Mouse (Mus musculus): ENCODE measurements at regions not wholly inside any gene's neighbourhood (a gene's known extent, or its start where the extent isn't known, plus 50 kb on each side); places are given as distances from the start of the nearest gene placed in this dataset.

GRCm38 (mm10) chr5:100224773-100225363 lies 65.3 kb upstream of the Tmem150c start:
- Histone ChIP-seq H3K9ac (replicated peaks; ENCODE audit: low read depth, low read length) (no peak overlapping the region), H3K4me3 (ENCODE audit: low read depth, low read length) (no peak overlapping the region), H3K4me1 (ENCODE audit: control insufficient read depth, insufficient read depth, low read length) (no peaks in the 10 kb centered on the region), H3K4me2 (replicated peaks; ENCODE audit: low read depth, low read length) (no peak overlapping the region), H3K36me3 (ENCODE audit: control insufficient read depth, insufficient read depth, low read length) (no peaks in the 10 kb centered on the region), H3K9me3 (ENCODE audit: control insufficient read depth, low read depth, low read length) (no peaks in the 10 kb centered on the region), H3K27ac (ENCODE audit: low read length) (no peak overlapping the region), H3K27me3 (ENCODE audit: control insufficient read depth, insufficient read depth, low read length) (no peaks in the 10 kb centered on the region)
- 81% methylated on average over 10 of the region's 10 CpGs for WGBS
- no peak for ATAC-seq (ENCODE audit: insufficient number of reproducible peaks, insufficient read depth, low FRiP score, low read depth)

- no peak overlapping the region for H3K4me2 ChIP-seq (replicated peaks; ENCODE audit: low read depth, low read length)
- H3K36me3 ChIP-seq (ENCODE audit: control insufficient read depth, insufficient read depth, low read length), result no peaks in the 10 kb centered on the region
- 57% methylated on average over 10 of the region's 10 CpGs for WGBS
- no peaks in the 10 kb centered on the region for H3K27me3 ChIP-seq (ENCODE audit: control insufficient read depth, insufficient read depth, low read length)
- H3K4me1 ChIP-seq (ENCODE audit: control insufficient read depth, insufficient read depth, low read length), result no peaks in the 10 kb centered on the region
- H3K9me3 ChIP-seq (ENCODE audit: control insufficient read depth, low read depth, low read length), result no peaks in the 10 kb centered on the region
- no peak overlapping the region for H3K27ac ChIP-seq (ENCODE audit: low read length)
- H3K9ac ChIP-seq (replicated peaks; ENCODE audit: low read depth, low read length), result no peak overlapping the region
- no peak for ATAC-seq (ENCODE audit: insufficient number of reproducible peaks, insufficient read depth, low FRiP score, low read depth)
- H3K4me3 ChIP-seq (ENCODE audit: low read depth, low read length), result no peak overlapping the region
These were observed 61.5 kb upstream of the Tmem150c start for GRCm38 (mm10) chr5:100221005-100221583.

DNA sequence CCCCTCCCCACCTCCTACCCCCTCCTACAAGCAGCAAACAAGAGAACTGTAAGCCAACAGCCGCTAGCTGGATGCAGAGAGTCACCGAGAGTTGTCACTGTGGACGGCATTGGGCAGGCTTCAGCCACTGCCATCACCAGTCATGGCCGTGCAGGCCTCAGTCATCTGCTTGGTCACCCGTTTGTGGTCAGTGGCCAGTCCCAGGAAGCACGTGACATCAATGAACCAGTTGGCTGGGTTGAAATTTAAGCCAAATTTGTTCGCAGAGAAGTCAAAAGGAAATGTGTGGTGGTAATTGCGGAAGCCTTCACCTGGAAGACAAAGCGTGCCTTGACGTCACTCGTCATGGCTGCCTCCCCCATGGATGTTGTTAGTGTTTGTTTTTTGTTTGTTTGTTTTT lies 60.7 kb upstream of the Tmem150c start:
- Histone ChIP-seq H3K9ac (replicated peaks; ENCODE audit: low read depth, low read length) (no peak overlapping the region), H3K36me3 (ENCODE audit: control insufficient read depth, insufficient read depth, low read length) (no peaks in the 10 kb centered on the region), H3K9me3 (ENCODE audit: control insufficient read depth, low read depth, low read length) (no peaks in the 10 kb centered on the region), H3K4me1 (ENCODE audit: control insufficient read depth, insufficient read depth, low read length) (no peaks in the 10 kb centered on the region), H3K4me2 (replicated peaks; ENCODE audit: low read depth, low read length) (no peak overlapping the region), H3K27ac (ENCODE audit: low read length) (no peak overlapping the region), H3K27me3 (ENCODE audit: control insufficient read depth, insufficient read depth, low read length) (no peaks in the 10 kb centered on the region), H3K4me3 (ENCODE audit: low read depth, low read length) (no peak overlapping the region)
- ATAC-seq (ENCODE audit: insufficient number of reproducible peaks, insufficient read depth, low FRiP score, low read depth), result no peak
- WGBS, result 82% methylated on average over 11 of the region's 11 CpGs

- no peak overlapping the region for H3K9ac ChIP-seq (replicated peaks; ENCODE audit: low read depth, low read length)
- H3K27ac ChIP-seq (ENCODE audit: low read length), result no peak overlapping the region
- no peaks in the 10 kb centered on the region for H3K36me3 ChIP-seq (ENCODE audit: control insufficient read depth, insufficient read depth, low read length)
- no peak overlapping the region for H3K4me2 ChIP-seq (replicated peaks; ENCODE audit: low read depth, low read length)
- WGBS, result 87% methylated on average over 3 of the region's 3 CpGs
- no peak overlapping the region for H3K4me3 ChIP-seq (ENCODE audit: low read depth, low read length)
- H3K9me3 ChIP-seq (ENCODE audit: control insufficient read depth, low read depth, low read length), result no peaks in the 10 kb centered on the region
- H3K4me1 ChIP-seq (ENCODE audit: control insufficient read depth, insufficient read depth, low read length), result no peaks in the 10 kb centered on the region
- ATAC-seq (ENCODE audit: insufficient number of reproducible peaks, insufficient read depth, low FRiP score, low read depth), result no peak
- H3K27me3 ChIP-seq (ENCODE audit: control insufficient read depth, insufficient read depth, low read length), result no peaks in the 10 kb centered on the region
These were observed 58.7 kb upstream of the Tmem150c start for GRCm38 (mm10) chr5:100218256-100218851.

- Histone ChIP-seq H3K4me2 (replicated peaks; ENCODE audit: low read depth, low read length) (no peak overlapping the region), H3K4me1 (ENCODE audit: control insufficient read depth, insufficient read depth, low read length) (no peaks in the 10 kb centered on the region), H3K27me3 (ENCODE audit: control insufficient read depth, insufficient read depth, low read length) (no peaks in the 10 kb centered on the region), H3K27ac (ENCODE audit: low read length) (no peak overlapping the region), H3K9ac (replicated peaks; ENCODE audit: low read depth, low read length) (no peak overlapping the region), H3K9me3 (ENCODE audit: control insufficient read depth, low read depth, low read length) (no peaks in the 10 kb centered on the region), H3K36me3 (ENCODE audit: control insufficient read depth, insufficient read depth, low read length) (no peaks in the 10 kb centered on the region), H3K4me3 (ENCODE audit: low read depth, low read length) (no peak overlapping the region)
- WGBS, result 43% methylated on average over 17 of the region's 17 CpGs
- no peak for ATAC-seq (ENCODE audit: insufficient number of reproducible peaks, insufficient read depth, low FRiP score, low read depth)
These were observed 57.8 kb upstream of the Tmem150c start for GRCm38 (mm10) chr5:100217178-100218035.

GRCm38 (mm10) chr5:100213901-100214300 lies 54.3 kb upstream of the Tmem150c start:
- H3K27me3 ChIP-seq (ENCODE audit: control insufficient read depth, insufficient read depth, low read length), result no peaks in the 10 kb centered on the region
- no peaks in the 10 kb centered on the region for H3K9me3 ChIP-seq (ENCODE audit: control insufficient read depth, low read depth, low read length)
- WGBS, result 58% methylated on average over 8 of the region's 8 CpGs
- H3K27ac ChIP-seq (ENCODE audit: low read length), result no peak overlapping the region
- H3K4me2 ChIP-seq (replicated peaks; ENCODE audit: low read depth, low read length), result no peak overlapping the region
- no peak for ATAC-seq (ENCODE audit: insufficient number of reproducible peaks, insufficient read depth, low FRiP score, low read depth)
- no peak overlapping the region for H3K4me3 ChIP-seq (ENCODE audit: low read depth, low read length)
- 0 out of 2 replicates have a peak, but pooled peaks cover 3% of the 10 kb centered on the region for H3K4me1 ChIP-seq (ENCODE audit: control insufficient read depth, insufficient read depth, low read length)
- no peak overlapping the region for H3K9ac ChIP-seq (replicated peaks; ENCODE audit: low read depth, low read length)
- H3K36me3 ChIP-seq (ENCODE audit: control insufficient read depth, insufficient read depth, low read length), result no peaks in the 10 kb centered on the region

DNA sequence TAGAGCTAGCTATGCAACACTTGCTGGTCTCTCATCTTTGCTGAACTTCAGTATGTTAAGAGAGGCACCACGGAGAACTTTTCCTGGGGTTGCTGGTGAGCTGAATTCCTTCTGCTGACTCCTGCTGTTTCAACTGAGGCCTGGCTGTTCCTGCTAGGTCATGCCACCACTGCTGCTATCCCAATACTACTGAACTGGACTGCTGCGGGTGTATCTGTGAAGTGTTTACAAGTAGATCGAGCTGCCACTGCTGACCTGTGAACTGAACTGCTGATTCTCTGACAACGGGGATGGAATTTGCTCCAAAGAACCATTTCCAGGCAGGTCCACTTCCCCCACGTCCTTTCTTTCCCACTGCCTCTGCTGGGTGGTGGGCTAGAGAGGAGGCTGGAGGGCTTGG lies 51.1 kb upstream of the Tmem150c start:
- WGBS, result 52% methylated on average over 5 of the region's 5 CpGs
- Histone ChIP-seq H3K4me1 (ENCODE audit: control insufficient read depth, insufficient read depth, low read length) (0 out of 2 replicates have a peak, but pooled peaks cover 3% of the 10 kb centered on the region), H3K4me3 (ENCODE audit: low read depth, low read length) (no peak overlapping the region), H3K27ac (ENCODE audit: low read length) (no peak overlapping the region), H3K9me3 (ENCODE audit: control insufficient read depth, low read depth, low read length) (no peaks in the 10 kb centered on the region), H3K9ac (replicated peaks; ENCODE audit: low read depth, low read length) (no peak overlapping the region), H3K27me3 (ENCODE audit: control insufficient read depth, insufficient read depth, low read length) (no peaks in the 10 kb centered on the region), H3K36me3 (ENCODE audit: control insufficient read depth, insufficient read depth, low read length) (no peaks in the 10 kb centered on the region), H3K4me2 (replicated peaks; ENCODE audit: low read depth, low read length) (no peak overlapping the region)
- ATAC-seq (ENCODE audit: insufficient number of reproducible peaks, insufficient read depth, low FRiP score, low read depth), result no peak
